Mouse (Mus musculus): Measurements from ENCODE around the gene Macc1. TPM values are rescaled to one million over a fixed set of nuclear protein-coding genes. Genes with fewer than 3 reads are reported as not detected.

Gene Macc1
- polyA plus RNA-seq, 1 experiment from 2014 or later: 0.35 TPM

DNA sequence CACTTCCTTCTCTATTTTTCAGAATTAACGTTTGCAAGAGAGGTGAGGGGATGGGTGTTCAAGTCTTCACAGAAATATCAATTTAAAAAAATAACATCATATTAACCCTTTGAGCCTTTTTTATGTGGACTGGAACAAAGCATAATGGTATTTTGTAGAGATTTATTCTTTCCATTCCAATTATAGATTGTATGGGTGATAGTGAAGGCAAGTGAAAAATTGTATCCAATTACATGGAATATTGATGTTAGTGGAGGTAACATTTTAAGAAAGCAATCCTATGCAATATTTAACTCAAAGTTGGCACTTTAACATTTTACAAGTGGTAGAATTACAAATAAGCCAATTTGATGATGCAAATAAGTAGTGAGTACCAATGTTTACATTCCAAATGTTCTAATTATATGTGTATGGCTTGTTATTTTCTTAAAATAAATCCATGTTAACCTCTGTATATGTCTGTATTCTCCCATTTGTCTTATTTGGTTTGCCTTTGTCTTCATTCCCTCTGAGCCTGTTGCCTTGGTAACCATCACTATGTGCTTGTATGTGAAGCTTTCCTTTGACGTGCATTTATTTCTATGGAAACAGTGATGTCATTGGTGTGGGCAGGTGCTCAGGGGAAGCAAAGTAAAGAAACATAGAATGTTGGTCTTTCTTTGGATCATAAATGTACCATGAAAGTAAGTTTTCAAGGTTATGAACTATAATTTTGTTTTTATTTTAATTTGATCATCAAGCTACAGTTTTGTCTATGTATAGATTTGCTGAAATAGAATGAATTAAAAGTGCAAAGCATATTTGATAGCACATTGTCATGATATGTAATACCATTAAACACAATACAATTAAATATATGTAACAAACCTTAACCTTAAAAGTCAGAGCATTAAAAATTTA is 150.2 kb downstream of the Macc1 start:
- 59% methylated on average over 2 of the region's 2 CpGs for WGBS
- no peaks in the 10 kb centered on the region for H3K36me3 ChIP-seq
- H3K27me3 ChIP-seq (ENCODE audit: insufficient read depth, poor library complexity, severe bottlenecking): no peaks in the 10 kb centered on the region
- no peaks in the 10 kb centered on the region for H3K9me3 ChIP-seq
- no peak overlapping the region for H3K4me3 ChIP-seq
- DNase-seq (ENCODE audit: low spot score): no peak
- no peak overlapping the region for H3K27ac ChIP-seq
- no peaks in the 10 kb centered on the region for H3K4me1 ChIP-seq

DNA sequence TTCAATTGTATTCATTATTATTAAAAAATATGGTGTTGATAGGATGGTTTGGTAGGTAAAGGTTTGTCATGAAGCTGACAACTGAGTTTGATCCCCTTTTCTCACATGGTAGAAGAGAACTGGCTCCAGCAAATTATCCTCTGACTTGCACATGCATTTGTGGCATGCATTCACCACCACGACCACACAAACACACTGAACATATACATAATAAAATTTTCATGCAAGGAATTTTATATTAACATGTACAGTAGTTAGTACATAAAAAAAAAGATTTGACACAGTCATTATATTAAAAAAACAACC is 150.8 kb downstream of the Macc1 start:
- WGBS: 59% methylated on average over 1 of the region's 1 CpGs
- no peak for DNase-seq (ENCODE audit: low spot score)

DNA sequence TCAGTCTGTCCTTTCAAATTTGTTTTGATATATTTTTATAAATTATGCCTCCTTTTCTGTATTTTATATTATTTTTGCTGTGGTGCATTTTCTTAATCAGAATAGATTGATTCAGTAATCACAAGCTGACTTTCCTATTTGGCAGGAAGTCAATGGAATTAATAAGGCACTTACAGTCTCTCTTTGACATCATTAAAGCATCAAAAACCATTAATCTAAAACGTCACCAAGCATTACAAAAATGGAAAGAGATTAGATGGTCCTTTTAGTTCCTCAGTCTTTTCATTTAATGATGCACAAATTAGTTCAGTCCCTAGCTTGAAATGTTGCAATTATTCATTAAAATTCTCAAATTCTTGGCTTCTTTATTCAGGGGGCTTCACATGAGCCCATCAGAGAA is 153.6 kb downstream of the Macc1 start:
- DNase-seq (ENCODE audit: low spot score): no peak
- Histone ChIP-seq H3K36me3 (no peaks in the 10 kb centered on the region), H3K4me3 (no peak overlapping the region), H3K27ac (no peak overlapping the region), H3K9me3 (no peaks in the 10 kb centered on the region), H3K27me3 (ENCODE audit: insufficient read depth, poor library complexity, severe bottlenecking) (no peaks in the 10 kb centered on the region), H3K4me1 (no peaks in the 10 kb centered on the region)
- 52% methylated on average over 1 of the region's 1 CpGs for WGBS

More for the DNA sequence above, 150.8 kb downstream of the Macc1 start:
- no peaks in the 10 kb centered on the region for H3K36me3 ChIP-seq
- no peak overlapping the region for H3K4me3 ChIP-seq
- no peak overlapping the region for H3K27ac ChIP-seq
- no peaks in the 10 kb centered on the region for H3K4me1 ChIP-seq
- H3K9me3 ChIP-seq: no peaks in the 10 kb centered on the region
- H3K27me3 ChIP-seq (ENCODE audit: insufficient read depth, poor library complexity, severe bottlenecking): no peaks in the 10 kb centered on the region

DNA sequence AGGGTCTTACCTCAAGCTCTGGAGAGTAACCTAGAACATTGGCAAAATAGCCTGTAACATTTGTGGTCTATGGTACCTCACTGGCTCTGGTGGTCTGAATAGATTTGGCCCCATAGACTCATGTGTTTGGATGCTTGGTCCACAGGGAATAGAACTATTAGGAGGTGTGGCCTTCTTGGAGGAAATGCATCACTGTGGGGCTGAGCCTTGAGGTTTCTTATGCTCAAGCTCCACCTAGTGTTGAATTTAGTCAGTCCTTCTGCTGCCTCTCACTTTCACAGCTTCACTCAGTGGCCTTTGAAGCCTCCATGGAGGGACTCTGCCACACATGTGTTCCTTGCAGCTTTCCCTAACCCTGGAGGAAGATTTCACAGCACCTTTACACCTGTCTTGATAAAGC is 156.2 kb downstream of the Macc1 start:
- Histone ChIP-seq H3K4me1 (no peaks in the 10 kb centered on the region), H3K36me3 (no peaks in the 10 kb centered on the region), H3K27ac (no peak overlapping the region), H3K27me3 (ENCODE audit: insufficient read depth, poor library complexity, severe bottlenecking) (no peaks in the 10 kb centered on the region), H3K4me3 (no peak overlapping the region), H3K9me3 (no peaks in the 10 kb centered on the region)
- DNase-seq (ENCODE audit: low spot score): no peak

DNA sequence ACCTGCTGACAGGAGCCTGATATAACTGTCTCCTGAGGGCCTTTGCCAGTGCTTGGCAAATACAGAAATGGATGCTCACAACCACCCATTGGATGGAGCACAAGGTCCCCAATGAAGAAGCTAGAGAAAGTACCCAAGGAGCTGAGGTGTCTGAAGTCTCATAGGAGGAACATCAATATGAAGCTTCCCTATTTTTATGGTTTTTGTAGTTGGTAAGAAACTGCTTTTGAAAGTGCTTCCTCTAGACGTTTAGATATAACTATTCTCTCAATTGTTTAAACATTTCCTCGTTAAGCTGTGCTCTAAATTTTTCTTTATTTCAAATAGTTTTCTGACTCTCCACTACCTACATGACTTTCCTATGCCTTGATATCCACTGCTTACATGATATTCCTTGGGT is 169.2 kb downstream of the Macc1 start:
- DNase-seq (ENCODE audit: low spot score): no peak
- Histone ChIP-seq H3K27ac (no peak overlapping the region), H3K9me3 (no peaks in the 10 kb centered on the region), H3K36me3 (no peaks in the 10 kb centered on the region), H3K4me3 (no peak overlapping the region), H3K27me3 (ENCODE audit: insufficient read depth, poor library complexity, severe bottlenecking) (no peaks in the 10 kb centered on the region), H3K4me1 (no peaks in the 10 kb centered on the region)
- 77% methylated on average over 2 of the region's 2 CpGs for WGBS

- no peak overlapping the region for H3K4me3 ChIP-seq
- H3K4me1 ChIP-seq: no peaks in the 10 kb centered on the region
- H3K27me3 ChIP-seq (ENCODE audit: insufficient read depth, poor library complexity, severe bottlenecking): no peaks in the 10 kb centered on the region
- 82% methylated on average over 5 of the region's 5 CpGs for WGBS
- H3K27ac ChIP-seq: no peak overlapping the region
- no peaks in the 10 kb centered on the region for H3K36me3 ChIP-seq
- H3K9me3 ChIP-seq: no peaks in the 10 kb centered on the region
- no peak for DNase-seq (ENCODE audit: low spot score)
These were observed 170.0 kb downstream of the Macc1 start for GRCm38 (mm10) chr12:119483922-119484631.

DNA sequence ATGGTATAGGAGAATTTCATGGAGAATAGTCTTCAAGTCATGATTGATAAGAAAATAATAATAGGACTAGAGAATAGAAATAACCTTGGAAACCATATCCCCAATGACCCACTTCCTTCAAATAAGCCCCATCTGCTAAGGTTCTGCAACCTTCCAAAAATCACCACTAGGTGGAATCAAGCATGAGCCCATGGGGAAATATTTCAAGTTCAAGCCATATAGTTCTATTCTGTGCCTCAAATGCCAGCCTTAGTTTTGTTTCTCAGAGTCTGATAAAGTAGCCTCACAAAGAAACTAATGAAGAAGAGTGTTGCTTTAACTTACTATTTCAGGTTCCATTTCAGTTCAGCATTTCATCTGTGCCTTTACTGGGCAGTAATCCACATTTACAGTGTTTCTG is 197.1 kb downstream of the Macc1 start:
- Histone ChIP-seq H3K4me3 (no peak overlapping the region), H3K9me3 (no peaks in the 10 kb centered on the region), H3K4me1 (no peaks in the 10 kb centered on the region), H3K36me3 (no peaks in the 10 kb centered on the region), H3K27me3 (ENCODE audit: insufficient read depth, poor library complexity, severe bottlenecking) (no peaks in the 10 kb centered on the region), H3K27ac (no peak overlapping the region)
- DNase-seq (ENCODE audit: low spot score): no peak

Other genes starting within 250 kb of the Macc1 start
- gene Itgb8, start 75.5 kb upstream of the Macc1 start, polyA plus RNA-seq (2016; fragmentation: Nextera tagmentation; extraction: Ambion mirVana): 4.3 and 4.4 TPM in 2 replicates

Measured in heart, embryonic 10.5 days (tissue).